Mouse (Mus musculus): ENCODE data around the gene Epha5. TPM values are rescaled to one million over a fixed set of nuclear protein-coding genes. Genes with fewer than 3 reads are reported as not detected.

The Epha5 gene
- polyA plus RNA-seq (2015; fragmentation: Nextera tagmentation; extraction: Ambion mirVana): 139 and 140 TPM in 2 replicates

DNA sequence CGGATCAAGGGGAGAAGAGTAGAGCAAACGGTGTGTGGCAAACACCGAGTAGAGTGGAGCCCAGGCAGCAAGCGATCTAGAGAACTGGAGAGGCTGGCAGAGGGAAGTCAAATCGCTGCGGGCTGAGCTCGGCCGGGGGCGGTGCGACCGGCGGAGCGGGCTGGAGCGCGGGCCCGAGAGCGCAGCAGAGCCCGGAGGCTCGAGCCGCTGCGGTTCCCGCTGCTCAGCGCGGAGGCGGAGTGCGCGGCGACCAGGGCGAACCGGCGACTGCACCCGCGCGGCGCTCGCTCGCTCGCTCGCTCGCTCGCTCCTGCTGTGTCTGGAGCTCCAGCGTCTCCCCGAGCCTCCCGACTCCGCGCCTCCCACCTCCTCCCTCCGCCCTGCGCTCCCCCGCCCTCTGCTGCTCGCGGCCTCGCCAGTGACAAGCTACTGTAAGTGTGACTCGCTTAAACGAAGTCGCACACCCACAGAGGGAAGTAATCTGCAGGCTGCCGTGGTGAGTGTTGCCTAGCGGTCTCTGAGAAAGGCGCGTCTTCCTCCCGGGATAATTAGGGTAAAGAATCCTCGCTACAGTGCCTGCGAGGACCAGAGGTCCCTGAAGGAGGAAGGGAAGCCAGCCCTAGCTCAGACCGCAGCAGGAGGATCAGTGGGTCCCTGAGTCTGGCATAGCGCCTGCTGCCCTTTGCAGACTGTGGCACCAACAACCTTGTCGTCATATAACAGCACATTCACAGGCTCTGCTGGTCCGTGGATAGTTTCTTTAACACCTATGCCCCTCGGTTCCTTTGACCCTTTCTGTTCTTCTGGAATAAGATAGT is at the start of gene Epha5:
Epha5 (minus strand) TSS at position 321 of the 818 bp plus-strand sequence.
- Histone ChIP-seq H3K9me3 (ENCODE audit: control insufficient read depth, low read length) (no peaks in the 10 kb centered on the region), H3K9ac (replicated peaks; ENCODE audit: low read depth, low read length) (peak within 1 kb of the TSS; percentile 97), H3K36me3 (ENCODE audit: control insufficient read depth, insufficient read depth) (no peaks in the 10 kb centered on the region), H3K4me3 (replicated peaks; ENCODE audit: low read length) (peak within 1 kb of the TSS; percentile 98), H3K4me1 (replicated peaks; ENCODE audit: control insufficient read depth, insufficient read depth, low read length) (peaks cover 16% of the 10 kb centered on the region; the same call in 1 of the 2 replicates), H3K27me3 (replicated peaks; ENCODE audit: control insufficient read depth, insufficient read depth, low read length) (no peaks in the 10 kb centered on the region), H3K27ac (ENCODE audit: low read length) (peak within 1 kb of the TSS; percentile 94), H3K4me2 (ENCODE audit: low read length) (peak within 1 kb of the TSS; percentile 81)
- WGBS: 0% methylated on average over 67 of the region's 67 CpGs
- ATAC-seq: peak; percentile 97

- no peak overlapping the region for H3K4me3 ChIP-seq (replicated peaks; ENCODE audit: low read length)
- H3K4me2 ChIP-seq (ENCODE audit: low read length): no peak overlapping the region
- no peak overlapping the region for H3K27ac ChIP-seq (ENCODE audit: low read length)
- no peaks in the 10 kb centered on the region for H3K36me3 ChIP-seq (ENCODE audit: control insufficient read depth, insufficient read depth)
- H3K4me1 ChIP-seq (replicated peaks; ENCODE audit: control insufficient read depth, insufficient read depth, low read length): 0 out of 2 replicates have a peak, but pooled peaks cover 4% of the 10 kb centered on the region
- no peak for ATAC-seq
- H3K27me3 ChIP-seq (replicated peaks; ENCODE audit: control insufficient read depth, insufficient read depth, low read length): no peaks in the 10 kb centered on the region
- WGBS: 46% methylated on average over 3 of the region's 3 CpGs
- no peak overlapping the region for H3K9ac ChIP-seq (replicated peaks; ENCODE audit: low read depth, low read length)
- no peaks in the 10 kb centered on the region for H3K9me3 ChIP-seq (ENCODE audit: control insufficient read depth, low read length)
Observed at GRCm38 (mm10) chr5:84456216-84456615, 39.0 kb upstream of the Epha5 start.

- Histone ChIP-seq H3K9ac (replicated peaks; ENCODE audit: low read depth, low read length) (no peak overlapping the region), H3K4me3 (replicated peaks; ENCODE audit: low read length) (no peak overlapping the region), H3K4me2 (ENCODE audit: low read length) (no peak overlapping the region), H3K4me1 (replicated peaks; ENCODE audit: control insufficient read depth, insufficient read depth, low read length) (0 out of 2 replicates have a peak, but pooled peaks cover 4% of the 10 kb centered on the region), H3K27ac (ENCODE audit: low read length) (no peak overlapping the region), H3K27me3 (replicated peaks; ENCODE audit: control insufficient read depth, insufficient read depth, low read length) (no peaks in the 10 kb centered on the region), H3K36me3 (ENCODE audit: control insufficient read depth, insufficient read depth) (no peaks in the 10 kb centered on the region), H3K9me3 (ENCODE audit: control insufficient read depth, low read length) (no peaks in the 10 kb centered on the region)
- ATAC-seq: peak; percentile 57; the same call in 1 of the 2 replicates
- 38% methylated on average over 4 of the region's 4 CpGs for WGBS
Observed at GRCm38 (mm10) chr5:84454641-84455040, 37.5 kb upstream of the Epha5 start.

DNA sequence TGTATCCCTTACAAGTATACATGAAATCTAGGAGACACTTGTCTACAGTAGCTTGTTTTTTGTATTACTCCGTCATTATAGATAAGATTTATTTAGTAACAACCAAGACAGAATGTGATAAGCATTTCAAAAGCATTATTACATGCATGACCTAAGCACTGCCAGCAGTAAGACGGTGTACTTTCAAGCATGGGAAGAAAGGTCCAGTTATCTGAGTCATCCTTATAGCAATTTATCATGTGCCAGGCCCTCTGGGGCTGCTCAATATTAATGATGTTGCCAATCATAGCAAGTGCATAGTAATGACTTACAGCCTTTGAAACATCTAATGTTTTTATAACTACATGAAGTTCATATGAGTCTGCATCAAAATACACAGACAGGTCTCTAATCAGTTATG is 36.7 kb upstream of the Epha5 start:
- Histone ChIP-seq H3K4me3 (replicated peaks; ENCODE audit: low read length) (no peak overlapping the region), H3K4me2 (ENCODE audit: low read length) (no peak overlapping the region), H3K4me1 (replicated peaks; ENCODE audit: control insufficient read depth, insufficient read depth, low read length) (0 out of 2 replicates have a peak, but pooled peaks cover 4% of the 10 kb centered on the region), H3K36me3 (ENCODE audit: control insufficient read depth, insufficient read depth) (no peaks in the 10 kb centered on the region), H3K27ac (ENCODE audit: low read length) (no peak overlapping the region), H3K9ac (replicated peaks; ENCODE audit: low read depth, low read length) (no peak overlapping the region), H3K9me3 (ENCODE audit: control insufficient read depth, low read length) (no peaks in the 10 kb centered on the region), H3K27me3 (replicated peaks; ENCODE audit: control insufficient read depth, insufficient read depth, low read length) (no peaks in the 10 kb centered on the region)
- no peak for ATAC-seq
- WGBS: 51% methylated on average over 2 of the region's 2 CpGs

- no peak overlapping the region for H3K27ac ChIP-seq (ENCODE audit: low read length)
- 0 out of 2 replicates have a peak, but pooled peaks have one; percentile 49 for ATAC-seq
- no peaks in the 10 kb centered on the region for H3K9me3 ChIP-seq (ENCODE audit: control insufficient read depth, low read length)
- no peak overlapping the region for H3K9ac ChIP-seq (replicated peaks; ENCODE audit: low read depth, low read length)
- no peak overlapping the region for H3K4me3 ChIP-seq (replicated peaks; ENCODE audit: low read length)
- no peak overlapping the region for H3K4me2 ChIP-seq (ENCODE audit: low read length)
- no peaks in the 10 kb centered on the region for H3K36me3 ChIP-seq (ENCODE audit: control insufficient read depth, insufficient read depth)
- 62% methylated on average over 2 of the region's 2 CpGs for WGBS
- H3K27me3 ChIP-seq (replicated peaks; ENCODE audit: control insufficient read depth, insufficient read depth, low read length): no peaks in the 10 kb centered on the region
- no peaks in the 10 kb centered on the region for H3K4me1 ChIP-seq (replicated peaks; ENCODE audit: control insufficient read depth, insufficient read depth, low read length)
Observed at GRCm38 (mm10) chr5:84440232-84440631, 23.1 kb upstream of the Epha5 start.

DNA sequence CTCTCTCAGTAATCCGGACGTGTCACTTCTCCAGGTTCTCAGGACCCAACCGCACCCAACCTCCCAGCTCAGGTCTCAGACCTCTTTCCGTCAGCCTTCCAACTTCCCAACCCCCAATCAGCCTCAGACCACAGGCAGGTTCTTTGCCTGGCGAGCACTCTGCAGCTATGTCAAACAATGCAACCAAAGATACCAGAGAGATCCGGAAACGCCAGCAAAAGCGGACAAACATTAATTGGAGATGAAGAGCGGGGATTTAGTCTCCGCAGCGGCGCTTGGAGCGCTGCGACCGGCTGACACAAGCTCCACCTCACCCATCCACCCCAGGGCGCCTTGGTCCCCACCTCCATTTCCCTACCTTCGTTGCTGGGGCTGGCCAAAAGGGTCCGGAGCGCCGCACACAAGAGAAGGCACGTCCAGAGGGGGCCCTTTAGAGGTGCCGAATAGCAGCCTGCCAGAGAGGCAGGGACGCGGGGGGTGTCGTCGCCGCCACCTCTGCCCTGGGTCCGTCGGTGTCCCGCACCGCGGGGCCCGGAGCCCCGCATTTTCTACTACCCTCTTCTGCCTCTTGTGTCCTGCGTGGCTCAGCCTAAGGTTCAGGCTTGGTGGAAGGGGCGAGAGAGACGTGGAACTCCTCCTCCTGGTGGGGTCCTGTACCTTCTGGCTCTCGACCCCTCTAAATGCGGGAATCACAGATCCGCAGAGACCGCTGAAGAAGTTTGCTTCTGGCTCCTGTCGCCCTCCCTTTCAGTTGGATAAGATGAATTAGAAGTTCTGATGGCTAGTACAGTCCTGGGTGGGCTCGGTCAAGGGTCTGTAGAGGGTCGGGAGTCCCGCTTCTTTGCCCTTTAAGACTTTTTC is 991 bp downstream of the Epha5 start:
- Histone ChIP-seq H3K27me3 (replicated peaks; ENCODE audit: control insufficient read depth, insufficient read depth, low read length) (no peaks in the 10 kb centered on the region), H3K9me3 (ENCODE audit: control insufficient read depth, low read length) (no peaks in the 10 kb centered on the region), H3K36me3 (ENCODE audit: control insufficient read depth, insufficient read depth) (no peaks in the 10 kb centered on the region), H3K27ac (ENCODE audit: low read length) (peak overlapping the region; percentile 94), H3K9ac (replicated peaks; ENCODE audit: low read depth, low read length) (peak overlapping the region; percentile 97), H3K4me2 (ENCODE audit: low read length) (peak overlapping the region; percentile 81), H3K4me3 (replicated peaks; ENCODE audit: low read length) (peak overlapping the region; percentile 98), H3K4me1 (replicated peaks; ENCODE audit: control insufficient read depth, insufficient read depth, low read length) (peaks cover 18% of the 10 kb centered on the region)
- WGBS: under 1% methylated on average over 45 of the region's 45 CpGs
- no peak for ATAC-seq

GRCm38 (mm10) chr5:84414931-84415431 is 2.2 kb downstream of the Epha5 start:
- H3K27ac ChIP-seq (ENCODE audit: low read length): peak overlapping the region; percentile 94
- H3K27me3 ChIP-seq (replicated peaks; ENCODE audit: control insufficient read depth, insufficient read depth, low read length): no peaks in the 10 kb centered on the region
- peak; percentile 39 for ATAC-seq
- H3K4me1 ChIP-seq (replicated peaks; ENCODE audit: control insufficient read depth, insufficient read depth, low read length): peaks cover 18% of the 10 kb centered on the region
- H3K4me2 ChIP-seq (ENCODE audit: low read length): peak overlapping the region; percentile 81
- 1% methylated on average over 8 of the region's 8 CpGs for WGBS
- no peaks in the 10 kb centered on the region for H3K9me3 ChIP-seq (ENCODE audit: control insufficient read depth, low read length)
- no peaks in the 10 kb centered on the region for H3K36me3 ChIP-seq (ENCODE audit: control insufficient read depth, insufficient read depth)
- H3K4me3 ChIP-seq (replicated peaks; ENCODE audit: low read length): peak overlapping the region; percentile 98
- H3K9ac ChIP-seq (replicated peaks; ENCODE audit: low read depth, low read length): peak overlapping the region; percentile 97

GRCm38 (mm10) chr5:84413026-84413425 is 4.2 kb downstream of the Epha5 start:
- WGBS: 2% methylated on average over 1 of the region's 1 CpGs
- H3K4me1 ChIP-seq (replicated peaks; ENCODE audit: control insufficient read depth, insufficient read depth, low read length): peaks cover 23% of the 10 kb centered on the region
- H3K4me3 ChIP-seq (replicated peaks; ENCODE audit: low read length): peak overlapping the region; percentile 18
- H3K9ac ChIP-seq (replicated peaks; ENCODE audit: low read depth, low read length): no peak overlapping the region
- no peaks in the 10 kb centered on the region for H3K9me3 ChIP-seq (ENCODE audit: control insufficient read depth, low read length)
- no peaks in the 10 kb centered on the region for H3K36me3 ChIP-seq (ENCODE audit: control insufficient read depth, insufficient read depth)
- no peak for ATAC-seq
- H3K27ac ChIP-seq (ENCODE audit: low read length): no peak overlapping the region
- H3K4me2 ChIP-seq (ENCODE audit: low read length): peak overlapping the region; percentile 52
- no peaks in the 10 kb centered on the region for H3K27me3 ChIP-seq (replicated peaks; ENCODE audit: control insufficient read depth, insufficient read depth, low read length)

GRCm38 (mm10) chr5:84408370-84408769 is 8.8 kb downstream of the Epha5 start:
- no peak overlapping the region for H3K4me2 ChIP-seq (ENCODE audit: low read length)
- ATAC-seq: peak; percentile 36; the same call in 1 of the 2 replicates
- peaks cover 13% of the 10 kb centered on the region for H3K4me1 ChIP-seq (replicated peaks; ENCODE audit: control insufficient read depth, insufficient read depth, low read length)
- H3K9ac ChIP-seq (replicated peaks; ENCODE audit: low read depth, low read length): no peak overlapping the region
- no peak overlapping the region for H3K4me3 ChIP-seq (replicated peaks; ENCODE audit: low read length)
- WGBS: 41% methylated on average over 2 of the region's 2 CpGs
- H3K27me3 ChIP-seq (replicated peaks; ENCODE audit: control insufficient read depth, insufficient read depth, low read length): no peaks in the 10 kb centered on the region
- no peaks in the 10 kb centered on the region for H3K9me3 ChIP-seq (ENCODE audit: control insufficient read depth, low read length)
- no peak overlapping the region for H3K27ac ChIP-seq (ENCODE audit: low read length)
- no peaks in the 10 kb centered on the region for H3K36me3 ChIP-seq (ENCODE audit: control insufficient read depth, insufficient read depth)

Data from forebrain, embryonic 16.5 days (tissue).